ENCODE assay signal across 26 mouse cellular contexts in genomic region chr9:13707066-13707555, GRCm38 (mm10). TPM values are rescaled to one million over a fixed set of nuclear protein-coding genes. Genes with fewer than 3 reads are reported as not detected.
DNase-seq lines count a peak whose midpoint lies in the region; ATAC-seq and TF ChIP-seq lines count a peak whose summit lies in the region.
"Had no signal": no experiment of that assay in that cellular context is flagged by ENCODE, and none has a peak within 500 bp of the region (broad histone marks: within the 10 kb centered on the region; RNA-seq: fewer than 3 reads in every experiment).

No protein-coding gene starts in this region.

- no peak for TF ChIP-seq POLR2A in MEL (IDR thresholded peaks at IDR 0.05; ENCODE audit: control insufficient read depth in 1 of 2, insufficient read depth in 1 of 2, low read depth in 1 of 2, low read length in 2 of 2, poor library complexity in 1 of 2)

- no peak for TF ChIP-seq CTCF in MEL (IDR thresholded peaks at IDR 0.05 in 2 of 3, conservative IDR thresholded peaks at IDR 0.05 in 1 of 3; ENCODE audit: control insufficient read depth in 1 of 3, insufficient read depth in 1 of 3, low read depth in 2 of 3, low read length in 3 of 3, poor library complexity in 1 of 3, severe bottlenecking in 1 of 3)

- peak in 1 of 2 experiments; percentile 9; a peak in 1 of 4 replicates for TF ChIP-seq EP300 in MEL (IDR thresholded peaks at IDR 0.05; ENCODE audit: low read depth in 1 of 2, low read length in 2 of 2)

- WGBS in embryonic facial prominence, embryonic 11.5 days: 28% methylated on average over 3 of the region's 3 CpGs
- 37% methylated on average over 3 of the region's 3 CpGs for WGBS in embryonic facial prominence, embryonic 10.5 days

- TF ChIP-seq RAD21 in MEL (IDR thresholded peaks at IDR 0.05; ENCODE audit: low read depth, low read length): no peak

- H3K27me3 ChIP-seq in embryonic facial prominence, embryonic 11.5 days (ENCODE audit: control insufficient read depth, insufficient read depth, low read length): no peaks in the 10 kb centered on the region
- H3K27me3 ChIP-seq in embryonic facial prominence, embryonic 10.5 days (replicated peaks; ENCODE audit: low read depth, poor library complexity, severe bottlenecking): no peaks in the 10 kb centered on the region
- peaks cover 6 to 10% of the 10 kb centered on the region in 2 experiments for H3K27me3 ChIP-seq in MEL (ENCODE audit: control insufficient read depth in 1 of 2, insufficient read depth in 2 of 2, low read length in 2 of 2)
- H3K27me3 ChIP-seq: CH12.LX; embryonic facial prominence, embryonic 12.5 days; forebrain, embryonic 12.5 days; Patski had no signal

- H3K9ac ChIP-seq in embryonic facial prominence, embryonic 11.5 days (replicated peaks; ENCODE audit: low read length): no peak overlapping the region
- H3K9ac ChIP-seq in MEL (ENCODE audit: control insufficient read depth, low read depth, low read length, poor library complexity, severe bottlenecking): no peak overlapping the region
- H3K9ac ChIP-seq: embryonic facial prominence, embryonic 12.5 days; forebrain, embryonic 12.5 days had no signal

- no peak for ATAC-seq in embryonic facial prominence, embryonic 11.5 days (replicated peaks; ENCODE audit: insufficient number of reproducible peaks, low FRiP score, low TSS enrichment, low read depth)
- ATAC-seq: activated CD4-positive, CD25-positive, alpha-beta regulatory T cell, adult 4 months; CD4-positive, CD25-positive, alpha-beta regulatory T cell, adult 4 months; forebrain, embryonic 14.5 days; forebrain, embryonic 16.5 days; Patski had no signal

- H3K4me2 ChIP-seq in embryonic facial prominence, embryonic 11.5 days (ENCODE audit: low read depth, low read length): no peak overlapping the region
- H3K4me2 ChIP-seq: embryonic facial prominence, embryonic 12.5 days; forebrain, embryonic 12.5 days had no signal

- DNase-seq in embryonic facial prominence, embryonic 11.5 days (ENCODE audit: low spot score): peak; percentile 27
- no peak for DNase-seq in embryonic facial prominence, embryonic 10.5 days (ENCODE audit: low spot score)
- DNase-seq in MEL (ENCODE audit: low read depth, low spot score): no peak
- DNase-seq in adipocyte (ENCODE audit: low spot score): peak; percentile 33
- no peak for DNase-seq in thymus, postnatal 4 days
- DNase-seq in ovary, postnatal 14 days (ENCODE audit: low spot score): no peak
- no peak for DNase-seq in kidney, adult 18-20 months
- DNase-seq: adrenal gland, adult 8-10 months; adrenal gland, postnatal 14 days; adrenal gland, postnatal 36 days; B cell, adult 2 months; cerebellum, adult 11-12 months; cerebellum, adult 2 months; cerebellum, adult 9-10 months; cerebellum, postnatal 10 days; cerebellum, postnatal 25 days had no signal

- H3K36me3 ChIP-seq in embryonic facial prominence, embryonic 11.5 days (replicated peaks; ENCODE audit: control insufficient read depth, insufficient read depth, low read depth, low read length): no peaks in the 10 kb centered on the region
- H3K36me3 ChIP-seq in embryonic facial prominence, embryonic 10.5 days (replicated peaks): peaks cover 11% of the 10 kb centered on the region
- H3K36me3 ChIP-seq in MEL (ENCODE audit: control insufficient read depth in 1 of 2, insufficient read depth in 2 of 2, low read length in 2 of 2): no peaks in the 10 kb centered on the region

- no peaks in the 10 kb centered on the region for H3K9me3 ChIP-seq in embryonic facial prominence, embryonic 11.5 days (replicated peaks; ENCODE audit: control insufficient read depth, low read length)
- H3K9me3 ChIP-seq in embryonic facial prominence, embryonic 10.5 days: no peaks in the 10 kb centered on the region
- no peaks in the 10 kb centered on the region for H3K9me3 ChIP-seq in MEL (replicated peaks; ENCODE audit: insufficient read depth, low read length)
- H3K9me3 ChIP-seq: embryonic facial prominence, embryonic 12.5 days; forebrain, embryonic 10.5 days; forebrain, embryonic 12.5 days; G1E had no signal

- H3K27ac ChIP-seq in embryonic facial prominence, embryonic 11.5 days (replicated peaks; ENCODE audit: low read depth, low read length): no peak overlapping the region
- H3K27ac ChIP-seq in embryonic facial prominence, embryonic 10.5 days (replicated peaks): no peak overlapping the region
- no peak overlapping the region for H3K27ac ChIP-seq in MEL (ENCODE audit: control insufficient read depth, low read depth, low read length)
- H3K27ac ChIP-seq: embryonic facial prominence, embryonic 12.5 days; forebrain, embryonic 10.5 days; forebrain, embryonic 12.5 days had no signal

- no peak overlapping the region for H3K4me3 ChIP-seq in embryonic facial prominence, embryonic 11.5 days (ENCODE audit: low read depth, low read length)
- H3K4me3 ChIP-seq in embryonic facial prominence, embryonic 10.5 days: no peak overlapping the region
- H3K4me3 ChIP-seq in MEL (ENCODE audit: control insufficient read depth in 1 of 2, insufficient read depth in 1 of 2, low read depth in 2 of 2, low read length in 2 of 2): no peak overlapping the region
- H3K4me3 ChIP-seq: embryonic facial prominence, embryonic 12.5 days; forebrain, embryonic 10.5 days; forebrain, embryonic 12.5 days had no signal

- no peaks in the 10 kb centered on the region for H3K4me1 ChIP-seq in embryonic facial prominence, embryonic 11.5 days (ENCODE audit: control insufficient read depth, insufficient read depth, low read length)
- H3K4me1 ChIP-seq in embryonic facial prominence, embryonic 10.5 days: peaks cover 12% of the 10 kb centered on the region
- peaks cover 0 to 7% of the 10 kb centered on the region in 2 experiments; a peak in 1 of 4 replicates for H3K4me1 ChIP-seq in MEL (ENCODE audit: control insufficient read depth in 1 of 2, insufficient read depth in 2 of 2, low read length in 2 of 2)
- H3K4me1 ChIP-seq: embryonic facial prominence, embryonic 12.5 days; forebrain, embryonic 12.5 days had no signal

- H3K79me2 ChIP-seq in MEL (ENCODE audit: control insufficient read depth, insufficient read depth, low read length, poor library complexity): no peaks in the 10 kb centered on the region

TF ChIP-seq in MEL, 35 proteins besides CTCF, POLR2A, EP300 and RAD21:
- TF ChIP-seq ETS1 (IDR thresholded peaks at IDR 0.05; ENCODE audit: low read depth, low read length) (0 out of 2 replicates have a peak, but pooled peaks have one; percentile 12), GABPA (IDR thresholded peaks at IDR 0.05; ENCODE audit: low read depth, low read length) (no peak), GATA1 (IDR thresholded peaks at IDR 0.05; ENCODE audit: low read depth, low read length) (0 out of 2 replicates have a peak, but pooled peaks have one; percentile 18), USF2 (IDR thresholded peaks at IDR 0.05; ENCODE audit: borderline replicate concordance in 1 of 2, insufficient read depth in 1 of 2, low read depth in 1 of 2, low read length in 2 of 2) (no peak), ZNF384 (IDR thresholded peaks at IDR 0.05; ENCODE audit: low read depth, low read length) (peak; percentile 92), TBP (IDR thresholded peaks at IDR 0.05; ENCODE audit: low read depth, low read length) (no peak), MAX (IDR thresholded peaks at IDR 0.05; ENCODE audit: low read length) (peak; percentile 43; the same call in 1 of the 2 replicates), POLR2AphosphoS2 (IDR thresholded peaks at IDR 0.05; ENCODE audit: low read length) (no peak)

RNA-seq across cellular contexts. Expression of gene Mtmr2, which starts 41.1 kb away (rescaled TPM):
- 89.5 and 90.1 TPM in 2 replicates for polyA plus RNA-seq in embryonic facial prominence, embryonic 11.5 days (2014; fragmentation: Nextera tagmentation; extraction: Ambion mirVana)
- 86.6 and 89.3 TPM in 2 replicates for polyA plus RNA-seq in embryonic facial prominence, embryonic 10.5 days (2016; fragmentation: Nextera tagmentation; extraction: Ambion mirVana)
- total RNA-seq in MEL (2012; rRNA removed): 75.2 and 80.5 TPM in 2 replicates
- 10 to 100 TPM; 47.1 to 95.8 TPM for polyA plus RNA-seq in MEL (2012; ENCODE audit: insufficient read depth in 1 of 2, insufficient read length in 2 of 2, low read depth in 1 of 2, low replicate concordance in 2 of 2, missing spikeins in 1 of 2)

Comparison
In these comparisons a context has a peak if more than half of its experiments do, and no peak if none do; other contexts are left out.
1. DNase-seq: peak in embryonic facial prominence, embryonic 11.5 days (single experiment) and adipocyte (single experiment); none in embryonic facial prominence, embryonic 10.5 days (single experiment), MEL (single experiment), thymus, postnatal 4 days (single experiment), ovary, postnatal 14 days (single experiment) and kidney, adult 18-20 months (single experiment).